Mouse (Mus musculus): ENCODE data around the gene Abcb1a. TPM values are rescaled to one million over a fixed set of nuclear protein-coding genes. Genes with fewer than 3 reads are reported as not detected.
"Not testable (repeated sequence)": the region's sequence is repeated elsewhere in the genome, so short reads cannot be mapped to it uniquely, and the experiment has no call there.

Abcb1a gene
- polyA plus RNA-seq, 1 experiment, result 0.89 TPM

DNA sequence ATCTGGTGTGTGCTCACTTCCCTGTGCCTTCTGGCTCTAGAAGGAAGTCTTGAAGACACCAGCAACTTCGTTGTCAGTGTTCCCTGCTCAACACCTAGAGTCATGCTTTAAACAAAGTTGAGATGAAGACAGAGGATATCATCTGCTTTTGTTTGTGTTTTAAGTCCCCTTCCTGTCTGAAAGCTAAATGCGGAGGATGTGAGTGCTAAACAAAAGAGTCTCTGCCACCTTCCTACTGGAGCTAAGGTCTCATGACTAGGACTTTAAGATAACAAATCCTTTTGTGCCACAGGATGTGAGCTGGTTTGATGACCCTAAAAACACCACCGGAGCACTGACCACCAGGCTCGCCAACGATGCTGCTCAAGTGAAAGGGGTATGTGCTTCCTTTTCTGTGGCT lies 63.0 kb downstream of the Abcb1a start:
- H3K36me3 ChIP-seq (ENCODE audit: control insufficient read depth, insufficient read depth), result no peaks in the 10 kb centered on the region
- no peaks in the 10 kb centered on the region for H3K27me3 ChIP-seq (ENCODE audit: control insufficient read depth, insufficient read depth, insufficient read length)
- H3K4me3 ChIP-seq, result no peak overlapping the region
- no peaks in the 10 kb centered on the region for H3K79me2 ChIP-seq (ENCODE audit: control insufficient read depth, insufficient read depth)
- peak overlapping the region; percentile 7 for H3K4me2 ChIP-seq (ENCODE audit: low read depth)
- no peak overlapping the region for H3ac ChIP-seq (ENCODE audit: control insufficient read depth, insufficient read length)
- TF ChIP-seq CEBPB (IDR thresholded peaks at IDR 0.05; ENCODE audit: insufficient read depth, poor library complexity, severe bottlenecking) (no peak), REST (IDR thresholded peaks at IDR 0.05; ENCODE audit: insufficient read depth, insufficient read length) (no peak), MYOD1 (IDR thresholded peaks at IDR 0.05; ENCODE audit: control insufficient read depth in 1 of 3, insufficient read length in 2 of 3, low read depth in 2 of 3) (no peak), MYOG (IDR thresholded peaks at IDR 0.05; ENCODE audit: control insufficient read depth in 1 of 3, insufficient read depth in 1 of 3, insufficient read length in 2 of 3, low read depth in 2 of 3) (no peak), SRF (IDR thresholded peaks at IDR 0.05; ENCODE audit: control insufficient read depth, insufficient read length, low read depth) (no peak)

DNA sequence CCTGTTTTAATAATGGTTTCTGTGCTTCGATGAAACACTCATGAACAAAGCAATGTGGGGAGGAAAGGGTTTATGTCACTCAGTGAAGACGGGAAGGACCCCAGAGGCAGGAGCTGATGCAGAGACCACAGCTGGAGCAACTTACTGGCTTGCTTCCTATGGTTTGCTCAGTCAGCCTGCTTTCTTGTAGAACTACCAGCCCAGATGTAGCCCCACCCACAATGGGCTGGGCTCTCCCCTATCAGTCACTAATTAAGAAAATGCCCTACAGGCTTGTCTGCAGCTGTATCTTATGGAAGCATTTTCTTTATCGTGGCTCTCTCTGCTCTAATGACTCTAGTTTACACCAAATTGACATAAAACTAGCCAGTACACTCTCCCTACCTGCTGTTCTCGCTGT lies 67.9 kb downstream of the Abcb1a start:
- Histone ChIP-seq H3ac (ENCODE audit: control insufficient read depth, insufficient read length) (no peak overlapping the region), H3K4me2 (ENCODE audit: low read depth) (no peak overlapping the region), H3K4me3 (no peak overlapping the region), H3K79me2 (ENCODE audit: control insufficient read depth, insufficient read depth) (no peaks in the 10 kb centered on the region), H3K36me3 (ENCODE audit: control insufficient read depth, insufficient read depth) (no peaks in the 10 kb centered on the region), H3K27me3 (ENCODE audit: control insufficient read depth, insufficient read depth, insufficient read length) (no peaks in the 10 kb centered on the region)
- TF ChIP-seq MYOG (IDR thresholded peaks at IDR 0.05; ENCODE audit: control insufficient read depth in 1 of 3, insufficient read depth in 1 of 3, insufficient read length in 2 of 3, low read depth in 2 of 3) (no peak), MAX (IDR thresholded peaks at IDR 0.05; ENCODE audit: low read depth) (no peak), SRF (IDR thresholded peaks at IDR 0.05; ENCODE audit: control insufficient read depth, insufficient read length, low read depth) (no peak), POLR2A (IDR thresholded peaks at IDR 0.05; ENCODE audit: insufficient read length, low read depth) (no peak), MYOD1 (IDR thresholded peaks at IDR 0.05; ENCODE audit: control insufficient read depth in 1 of 3, insufficient read length in 2 of 3, low read depth in 2 of 3) (no peak), TCF3 (IDR thresholded peaks at IDR 0.05; ENCODE audit: insufficient read length, low read depth) (no peak), CEBPB (IDR thresholded peaks at IDR 0.05; ENCODE audit: insufficient read depth, poor library complexity, severe bottlenecking) (no peak), TCF12 (IDR thresholded peaks at IDR 0.05; ENCODE audit: insufficient read depth, poor library complexity, severe bottlenecking) (no peak), USF1 (IDR thresholded peaks at IDR 0.05; ENCODE audit: low read depth) (no peak), POLR2AphosphoS2 (IDR thresholded peaks at IDR 0.05; ENCODE audit: insufficient read length, low read depth) (no peak), REST (IDR thresholded peaks at IDR 0.05; ENCODE audit: insufficient read depth, insufficient read length) (no peak), E2F4 (IDR thresholded peaks at IDR 0.05; ENCODE audit: insufficient read depth) (no peak)

DNA sequence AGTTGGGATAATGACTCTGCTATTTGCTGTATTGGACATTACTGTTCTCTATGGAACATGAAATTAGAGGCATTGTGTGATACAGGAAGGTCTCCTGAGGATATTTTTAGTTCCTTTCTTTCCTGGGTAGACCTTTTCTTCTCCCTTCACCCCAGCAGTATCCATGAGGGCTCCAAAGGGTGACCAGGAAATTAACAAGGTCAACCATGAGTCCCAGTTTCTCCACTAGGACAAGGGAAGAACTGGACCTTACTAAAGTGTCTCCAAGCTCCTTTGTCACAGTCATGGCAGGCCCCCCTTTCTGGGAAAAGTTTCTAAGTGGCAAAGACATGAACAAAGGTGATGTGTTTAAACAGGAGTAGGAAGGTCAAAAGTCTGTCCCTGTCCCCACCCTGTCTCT lies 72.8 kb downstream of the Abcb1a start:
- Histone ChIP-seq H3K27me3 (ENCODE audit: control insufficient read depth, insufficient read depth, insufficient read length) (no peaks in the 10 kb centered on the region), H3K4me3 (no peak overlapping the region), H3K4me2 (ENCODE audit: low read depth) (no peak overlapping the region), H3ac (ENCODE audit: control insufficient read depth, insufficient read length) (no peak overlapping the region), H3K79me2 (ENCODE audit: control insufficient read depth, insufficient read depth) (no peaks in the 10 kb centered on the region), H3K36me3 (ENCODE audit: control insufficient read depth, insufficient read depth) (no peaks in the 10 kb centered on the region)
- no peak for TF ChIP-seq CEBPB (IDR thresholded peaks at IDR 0.05; ENCODE audit: insufficient read depth, poor library complexity, severe bottlenecking)
- no peak for TF ChIP-seq MYOD1 (IDR thresholded peaks at IDR 0.05; ENCODE audit: control insufficient read depth in 1 of 3, insufficient read length in 2 of 3, low read depth in 2 of 3)
- no peak for TF ChIP-seq MYOG (IDR thresholded peaks at IDR 0.05; ENCODE audit: control insufficient read depth in 1 of 3, insufficient read depth in 1 of 3, insufficient read length in 2 of 3, low read depth in 2 of 3)
- no peak for TF ChIP-seq TCF3 (IDR thresholded peaks at IDR 0.05; ENCODE audit: insufficient read length, low read depth)
- no peak for TF ChIP-seq POLR2A (IDR thresholded peaks at IDR 0.05; ENCODE audit: insufficient read length, low read depth)
- TF ChIP-seq MAX (IDR thresholded peaks at IDR 0.05; ENCODE audit: low read depth), result no peak
- TF ChIP-seq USF1 (IDR thresholded peaks at IDR 0.05; ENCODE audit: low read depth), result no peak
- no peak for TF ChIP-seq TCF12 (IDR thresholded peaks at IDR 0.05; ENCODE audit: insufficient read depth, poor library complexity, severe bottlenecking)
- TF ChIP-seq REST (IDR thresholded peaks at IDR 0.05; ENCODE audit: insufficient read depth, insufficient read length), result no peak
- TF ChIP-seq POLR2AphosphoS2 (IDR thresholded peaks at IDR 0.05; ENCODE audit: insufficient read length, low read depth), result no peak
- TF ChIP-seq SRF (IDR thresholded peaks at IDR 0.05; ENCODE audit: control insufficient read depth, insufficient read length, low read depth), result no peak
- no peak for TF ChIP-seq E2F4 (IDR thresholded peaks at IDR 0.05; ENCODE audit: insufficient read depth)

DNA sequence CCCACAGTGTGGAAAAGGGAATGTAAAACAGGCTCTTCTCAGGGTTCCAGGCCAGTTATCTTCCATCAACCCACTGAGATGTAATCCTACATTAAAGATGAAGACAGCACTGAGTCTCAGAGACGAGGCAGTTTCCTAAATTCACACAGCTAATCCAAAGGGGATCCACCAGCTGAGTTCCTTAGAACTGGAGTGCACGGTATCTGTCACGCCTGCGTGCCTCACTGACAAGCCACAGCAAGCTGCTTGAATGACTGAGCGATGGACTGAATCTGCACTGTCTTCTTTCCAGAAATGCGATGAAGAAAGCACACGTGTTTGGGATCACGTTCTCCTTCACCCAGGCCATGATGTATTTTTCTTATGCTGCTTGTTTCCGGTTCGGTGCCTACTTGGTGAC lies 73.4 kb downstream of the Abcb1a start:
- H3ac ChIP-seq (ENCODE audit: control insufficient read depth, insufficient read length); H3K27me3 ChIP-seq (ENCODE audit: control insufficient read depth, insufficient read depth, insufficient read length); H3K4me2 ChIP-seq (ENCODE audit: low read depth); H3K4me3 ChIP-seq; H3K36me3 ChIP-seq (ENCODE audit: control insufficient read depth, insufficient read depth); H3K79me2 ChIP-seq (ENCODE audit: control insufficient read depth, insufficient read depth): not testable (repeated sequence)

DNA sequence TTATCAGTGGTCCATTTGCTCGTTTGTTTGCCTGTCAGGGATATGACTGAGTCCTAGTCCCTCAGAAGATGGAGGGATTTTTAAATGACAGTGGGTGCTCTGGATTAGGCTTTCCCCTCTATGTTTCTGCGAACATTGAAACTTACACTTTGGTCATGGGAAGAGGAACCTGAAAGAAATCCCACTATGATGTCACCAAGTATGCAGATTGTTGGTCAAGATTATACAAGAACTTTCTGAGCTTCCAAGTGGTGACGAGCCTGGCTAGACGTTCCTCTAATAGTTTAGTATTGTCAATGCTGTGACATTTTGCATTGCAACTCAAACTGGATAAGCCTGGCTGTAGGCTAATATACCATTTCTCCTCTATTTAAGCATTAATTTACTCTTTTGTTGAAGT lies 76.5 kb downstream of the Abcb1a start:
- Histone ChIP-seq H3K4me3 (no peak overlapping the region), H3ac (ENCODE audit: control insufficient read depth, insufficient read length) (no peak overlapping the region), H3K79me2 (ENCODE audit: control insufficient read depth, insufficient read depth) (no peaks in the 10 kb centered on the region), H3K27me3 (ENCODE audit: control insufficient read depth, insufficient read depth, insufficient read length) (no peaks in the 10 kb centered on the region), H3K36me3 (ENCODE audit: control insufficient read depth, insufficient read depth) (no peaks in the 10 kb centered on the region), H3K4me2 (ENCODE audit: low read depth) (no peak overlapping the region)
- TF ChIP-seq MYOD1 (IDR thresholded peaks at IDR 0.05; ENCODE audit: control insufficient read depth in 1 of 3, insufficient read length in 2 of 3, low read depth in 2 of 3), result no peak
- TF ChIP-seq SRF (IDR thresholded peaks at IDR 0.05; ENCODE audit: control insufficient read depth, insufficient read length, low read depth), result no peak
- no peak for TF ChIP-seq CEBPB (IDR thresholded peaks at IDR 0.05; ENCODE audit: insufficient read depth, poor library complexity, severe bottlenecking)
- no peak for TF ChIP-seq TCF3 (IDR thresholded peaks at IDR 0.05; ENCODE audit: insufficient read length, low read depth)
- no peak for TF ChIP-seq TCF12 (IDR thresholded peaks at IDR 0.05; ENCODE audit: insufficient read depth, poor library complexity, severe bottlenecking)
- TF ChIP-seq MYOG (IDR thresholded peaks at IDR 0.05; ENCODE audit: control insufficient read depth in 1 of 3, insufficient read depth in 1 of 3, insufficient read length in 2 of 3, low read depth in 2 of 3), result no peak
- TF ChIP-seq E2F4 (IDR thresholded peaks at IDR 0.05; ENCODE audit: insufficient read depth), result no peak
- no peak for TF ChIP-seq POLR2A (IDR thresholded peaks at IDR 0.05; ENCODE audit: insufficient read length, low read depth)
